Mouse (Mus musculus) olfactory bulb, adult 2 months (tissue): Measurements from ENCODE around the gene Dtymk.

Source experiments
- CTCF ChIP-seq: fragments of 200-500 bp; IDR thresholded peaks from 2 replicates; pipeline ENCODE4 v1.5.1; 2012; ENCODE audit warnings: low read depth, mild to moderate bottlenecking, low read length, moderate library complexity; ENCODE audit not compliant: insufficient read depth
- POLR2A ChIP-seq: fragments of 200-500 bp; IDR thresholded peaks from 2 replicates; pipeline ENCODE4 v1.6.1; 2012; ENCODE audit warnings: mild to moderate bottlenecking, low read depth, low read length, moderate library complexity; ENCODE audit not compliant: insufficient read depth

DNA sequence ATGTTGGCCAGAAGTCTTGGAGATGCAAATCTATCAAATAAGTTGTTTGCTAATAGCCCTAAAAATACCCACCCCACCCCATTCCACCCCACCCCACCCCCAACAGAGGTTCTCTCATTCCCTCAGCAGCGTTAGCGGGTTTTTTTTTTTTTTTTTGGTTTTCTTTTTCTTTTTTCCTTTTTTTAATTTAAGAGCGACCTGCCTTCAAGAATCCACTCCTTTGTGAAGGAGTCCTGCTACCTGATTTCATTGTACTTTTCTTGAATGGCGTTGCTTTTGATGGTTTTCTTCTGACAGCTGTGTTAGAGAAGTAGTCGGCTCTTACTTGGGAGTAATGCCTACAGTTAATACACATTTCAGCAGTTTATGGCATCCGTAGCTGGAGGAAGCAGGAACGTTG is 46.1 kb downstream of the Dtymk start:
- no peak for TF ChIP-seq POLR2A
- TF ChIP-seq CTCF = no peak
